Mouse (Mus musculus) gastrocnemius, adult 2 months (tissue): ENCODE measurements around the gene Hist1h2an. TPM values are rescaled to one million over a fixed set of nuclear protein-coding genes. Genes with fewer than 3 reads are reported as not detected.
"Not testable (repeated sequence)": the region's sequence is repeated elsewhere in the genome, so short reads cannot be mapped to it uniquely, and the experiment has no call there.

Experiments used
- DNase-seq: peaks from one replicate; pipeline ENCODE4 v3.0.0; 2022
- H3K27ac ChIP-seq: fragments of 200-600 bp; 2 replicates; pipeline ENCODE4 v1.8.1; 2022; ENCODE audit warnings: mild to moderate bottlenecking
- H3K4me3 ChIP-seq: fragments of 200-600 bp; 2 replicates; pipeline ENCODE4 v1.8.1; 2022; ENCODE audit warnings: mild to moderate bottlenecking, moderate library complexity
- CTCF ChIP-seq: fragments of 200-600 bp; IDR thresholded peaks from 2 replicates; pipeline ENCODE4 v1.8.1; 2022; ENCODE audit warnings: antibody characterized with exemption, mild to moderate bottlenecking, moderate library complexity
- intact Hi-C: fragments of 180-260 bp; cut with DNase I; formaldehyde crosslinking; loops from one replicate; pipeline ENCODE4 v1.15.1; 2025
- long read RNA-seq, 2 experiments: library from polyadenylated mRNA; stranded (forward); transcript quantifications; one replicate each; pipeline ENCODE4 v2.0.0; 2021
- total RNA-seq, 2 experiments: library from RNA; stranded (reverse); gene quantifications; 2 replicates each; pipeline ENCODE4 v1.2.3; 2021

The Hist1h2an gene
- not detected for total RNA-seq
- long read RNA-seq, experiment 1, result 0 reads
- long read RNA-seq, experiment 2, result 0 reads

- peak; percentile 84 for DNase-seq
- Histone ChIP-seq H3K4me3 (peak within 1 kb of the TSS; percentile 73), H3K27ac (peak within 1 kb of the TSS; percentile 77)
- intact Hi-C loops, result loop anchor here (10.0 kb wide), 2 partner anchors 72 to 1648 kb away; partner anchors contain the start of genes Hist1h2ai, Hist1h2bl and Hist1h3h
These were observed at the start of gene Hist1h2an, which contains the start of gene Hist1h2bp for GRCm38 (mm10) chr13:21786899-21787629. Gene Hist1h2an, minus strand, starts transcription at chr13:21787218. Gene Hist1h2bp, plus strand, starts transcription at chr13:21787461.

- DNase-seq, H3K27ac ChIP-seq, H3K4me3 ChIP-seq, intact Hi-C loops: not testable (repeated sequence)
These were observed 46.4 kb upstream of the Hist1h2an start, which contains the start of the genes Hist1h2ap and Hist1h2br for GRCm38 (mm10) chr13:21833461-21833860. Gene Hist1h2ap, minus strand, starts transcription at chr13:21833507. Gene Hist1h2br, plus strand, starts transcription at chr13:21833743.

- DNase-seq, intact Hi-C loops, H3K27ac ChIP-seq: not testable (repeated sequence)
- H3K4me3 ChIP-seq, result peak within 1 kb of the TSS; percentile 42
These were observed 44.7 kb upstream of the Hist1h2an start, which contains the start of gene Hist1h4n for GRCm38 (mm10) chr13:21831418-21832394. Gene Hist1h4n, minus strand, starts transcription at chr13:21832196.

- TF ChIP-seq CTCF, result no peak
- H3K4me3 ChIP-seq, result no peak overlapping the region
- intact Hi-C loops, result no loop called here
- no peak for DNase-seq
- H3K27ac ChIP-seq, result no peak overlapping the region
These were observed 43.3 kb upstream of the Hist1h2an start for GRCm38 (mm10) chr13:21830344-21830743.

- no peak for TF ChIP-seq CTCF
- H3K4me3 ChIP-seq, result no peak overlapping the region
- intact Hi-C loops, result loop anchor here (10.0 kb wide), 1 partner anchor 1856 kb away; the partner anchor contains the start of genes Hist1h2ac and Hist1h2bc
- DNase-seq, result no peak
- no peak overlapping the region for H3K27ac ChIP-seq
These were observed 41.5 kb upstream of the Hist1h2an start for GRCm38 (mm10) chr13:21828511-21828910.

GRCm38 (mm10) chr13:21820082-21820890 is 33.3 kb upstream of the Hist1h2an start:
- not testable (repeated sequence) for DNase-seq, H3K27ac ChIP-seq, H3K4me3 ChIP-seq
- intact Hi-C loops, result loop anchor here (10.0 kb wide), 1 partner anchor 1865 kb away; the partner anchor contains the start of genes Hist1h2ac and Hist1h2bc

GRCm38 (mm10) chr13:21812092-21812491 is 25.1 kb upstream of the Hist1h2an start:
- intact Hi-C loops, DNase-seq, H3K27ac ChIP-seq: not testable (repeated sequence)
- H3K4me3 ChIP-seq, result peak overlapping the region; percentile 46

GRCm38 (mm10) chr13:21811539-21811938 is 24.5 kb upstream of the Hist1h2an start, which contains the start of gene Hist1h4m:
Gene Hist1h4m, plus strand, starts transcription at chr13:21811746.
- intact Hi-C loops, result not testable (repeated sequence)

GRCm38 (mm10) chr13:21811074-21811473 is 24.1 kb upstream of the Hist1h2an start:
- DNase-seq, H3K27ac ChIP-seq, H3K4me3 ChIP-seq, intact Hi-C loops: not testable (repeated sequence)

More at GRCm38 (mm10) chr13:21811539-21811938, 24.5 kb upstream of the Hist1h2an start, which contains the start of gene Hist1h4m:
- H3K4me3 ChIP-seq, result peak within 1 kb of the TSS; percentile 46
- peak; percentile 38 for DNase-seq
- not testable (repeated sequence) for H3K27ac ChIP-seq

GRCm38 (mm10) chr13:21810073-21810472 is 23.1 kb upstream of the Hist1h2an start, which contains the start of the genes Hist1h2bq and Hist1h2ao:
Gene Hist1h2bq, minus strand, starts transcription at chr13:21810197.
Gene Hist1h2ao, plus strand, starts transcription at chr13:21810465.
- DNase-seq, H3K4me3 ChIP-seq, intact Hi-C loops, H3K27ac ChIP-seq: not testable (repeated sequence)

GRCm38 (mm10) chr13:21803058-21803457 is 16.0 kb upstream of the Hist1h2an start:
- DNase-seq, H3K27ac ChIP-seq, intact Hi-C loops, H3K4me3 ChIP-seq: not testable (repeated sequence)

- DNase-seq, intact Hi-C loops, H3K27ac ChIP-seq, H3K4me3 ChIP-seq: not testable (repeated sequence)
These were observed 10.1 kb upstream of the Hist1h2an start for GRCm38 (mm10) chr13:21797163-21797562.
